Mouse (Mus musculus) myocyte (in vitro differentiated cells): ENCODE measurements around the gene Zfp771.

ENCODE experiments used
- E2F4 ChIP-seq: IDR thresholded peaks from one replicate; pipeline ENCODE4 v1.6.1; 2011; ENCODE audit warnings: mild to moderate bottlenecking, control low read depth, moderate library complexity; ENCODE audit not compliant: insufficient read depth
- MAX ChIP-seq: IDR thresholded peaks from one replicate; pipeline ENCODE4 v1.6.1; 2011; ENCODE audit warnings: low read depth, mild to moderate bottlenecking, control low read depth
- POLR2A ChIP-seq: IDR thresholded peaks from one replicate; pipeline ENCODE4 v1.6.1; 2011; ENCODE audit warnings: low read depth, mild to moderate bottlenecking, control low read depth, moderate library complexity; ENCODE audit not compliant: insufficient read length
- USF1 ChIP-seq: IDR thresholded peaks from one replicate; pipeline ENCODE4 v1.6.1; 2011; ENCODE audit warnings: low read depth, mild to moderate bottlenecking, control low read depth, moderate library complexity

DNA sequence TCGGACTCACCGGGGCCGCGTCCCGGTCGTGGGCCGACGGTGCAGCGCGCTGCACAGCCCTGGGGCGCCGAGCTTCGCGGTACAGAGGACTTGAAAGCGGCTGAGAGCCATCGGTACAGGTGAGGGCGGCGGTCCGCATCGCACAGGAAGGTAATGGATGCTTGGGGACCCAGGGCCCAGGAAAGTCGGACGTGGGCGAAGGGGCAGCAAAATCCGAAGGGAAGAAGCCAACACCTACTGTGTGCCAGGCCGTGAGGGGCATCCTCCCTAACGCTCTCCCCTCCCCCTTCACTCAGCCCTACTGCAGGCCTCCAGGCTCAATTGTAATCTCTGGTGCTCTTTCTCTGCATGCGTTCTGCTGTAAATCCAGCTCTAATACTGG, 10.7 kb upstream of the Zfp771 start:
- TF ChIP-seq E2F4 (no peak), USF1 (no peak), POLR2A (no peak), MAX (no peak)
